Mouse (Mus musculus): Measurements from ENCODE around the gene Mep1a. TPM values are rescaled to one million over a fixed set of nuclear protein-coding genes. Genes with fewer than 3 reads are reported as not detected.

The Mep1a gene
- polyA plus RNA-seq, 2 experiments from 2014 or later, result not detected

DNA sequence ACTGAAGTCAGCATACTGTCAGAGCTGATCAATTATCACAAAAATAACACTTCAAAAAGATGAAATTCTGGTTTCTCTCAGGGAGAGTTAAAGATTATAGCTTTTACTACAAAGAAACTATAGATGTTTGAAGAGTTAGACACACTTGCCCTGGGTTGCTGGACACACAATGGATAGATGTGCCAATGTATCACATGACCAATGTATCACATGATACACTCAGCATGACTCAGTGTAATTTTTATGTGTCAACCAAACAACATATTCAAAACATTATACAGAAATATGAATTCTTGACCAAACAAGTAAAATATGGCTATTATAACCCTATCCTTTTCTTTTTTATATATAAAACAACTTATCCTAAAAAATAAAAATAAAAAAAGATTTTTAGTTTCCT is 25.0 kb downstream of the Mep1a start:
- no peak for ATAC-seq

GRCm38 (mm10) chr17:43474775-43475174 is 27.8 kb downstream of the Mep1a start:
- no peak for ATAC-seq

GRCm38 (mm10) chr17:43472558-43472957 is 30.1 kb downstream of the Mep1a start:
- no peak for ATAC-seq

DNA sequence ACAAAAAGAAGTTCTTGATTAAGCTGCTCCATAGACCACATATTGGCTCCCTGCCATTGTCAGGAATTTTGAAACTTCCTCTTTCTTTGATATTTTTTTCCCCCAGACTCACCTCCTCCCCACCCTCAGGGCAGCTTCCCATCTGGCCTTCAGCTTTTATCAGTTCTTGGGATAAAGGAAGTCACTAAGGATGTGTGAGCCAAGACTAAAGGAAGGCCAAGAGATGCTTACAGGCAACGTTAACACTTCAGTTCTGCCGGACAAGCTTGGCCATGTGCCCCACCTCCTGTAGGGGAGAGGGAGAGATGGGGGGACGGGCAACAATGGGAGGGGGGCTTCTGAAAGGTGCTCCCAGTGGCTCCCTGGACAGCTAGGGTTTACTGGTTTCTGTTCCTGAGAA is 32.6 kb downstream of the Mep1a start:
- ATAC-seq, result no peak

DNA sequence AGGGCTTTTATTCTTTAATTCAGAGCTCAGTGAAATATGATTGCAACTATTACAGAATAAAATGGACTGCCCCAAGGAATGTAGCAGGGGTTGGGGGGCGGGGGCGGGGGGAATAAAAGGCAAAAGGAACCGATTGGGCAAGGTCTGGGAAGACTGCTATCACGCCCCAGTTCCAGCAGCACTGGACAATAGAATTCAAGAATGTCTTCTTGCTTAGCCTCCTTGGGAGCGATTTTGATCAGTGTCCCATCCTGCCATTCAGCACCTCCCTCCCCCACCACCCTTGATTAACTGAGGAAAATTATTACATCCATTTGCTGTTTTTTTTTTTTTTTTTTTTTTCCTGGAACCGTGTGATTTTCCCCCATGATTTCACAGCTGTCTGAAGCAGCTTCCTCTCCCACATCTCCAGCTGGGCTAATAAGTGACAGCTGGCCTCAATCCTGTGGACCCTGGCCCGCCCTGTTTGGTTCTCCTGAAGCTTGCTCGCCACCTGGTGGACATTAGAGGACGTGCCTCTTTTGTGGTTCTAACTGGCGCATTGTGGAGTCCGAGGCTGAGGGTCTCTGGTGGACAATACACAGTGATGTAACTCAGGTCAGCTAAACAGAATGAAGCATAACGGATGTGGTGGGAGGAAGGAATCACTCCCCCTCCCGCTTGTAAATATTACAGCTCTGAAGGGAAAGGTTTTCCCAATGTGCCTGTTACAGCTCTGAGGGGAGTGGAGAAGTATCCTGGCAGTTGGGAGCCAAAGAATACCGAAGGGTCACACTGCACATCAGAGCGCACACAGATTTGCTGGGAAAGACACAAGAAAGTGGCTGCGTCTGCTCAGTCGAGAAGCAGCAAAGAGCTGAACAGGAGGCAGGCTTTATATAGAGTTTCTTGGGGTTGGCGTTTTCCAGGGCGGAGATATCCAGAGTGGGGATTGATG is 42.1 kb downstream of the Mep1a start:
- ATAC-seq, result no peak

- ATAC-seq, result no peak
These were observed 42.8 kb downstream of the Mep1a start for GRCm38 (mm10) chr17:43459737-43460230.

GRCm38 (mm10) chr17:43458598-43458997 is 44.0 kb downstream of the Mep1a start:
- ATAC-seq, result no peak

GRCm38 (mm10) chr17:43451216-43451615 is 51.4 kb downstream of the Mep1a start:
- ATAC-seq, result no peak

- ATAC-seq, result no peak
These were observed 68.1 kb downstream of the Mep1a start for GRCm38 (mm10) chr17:43434485-43434884.

DNA sequence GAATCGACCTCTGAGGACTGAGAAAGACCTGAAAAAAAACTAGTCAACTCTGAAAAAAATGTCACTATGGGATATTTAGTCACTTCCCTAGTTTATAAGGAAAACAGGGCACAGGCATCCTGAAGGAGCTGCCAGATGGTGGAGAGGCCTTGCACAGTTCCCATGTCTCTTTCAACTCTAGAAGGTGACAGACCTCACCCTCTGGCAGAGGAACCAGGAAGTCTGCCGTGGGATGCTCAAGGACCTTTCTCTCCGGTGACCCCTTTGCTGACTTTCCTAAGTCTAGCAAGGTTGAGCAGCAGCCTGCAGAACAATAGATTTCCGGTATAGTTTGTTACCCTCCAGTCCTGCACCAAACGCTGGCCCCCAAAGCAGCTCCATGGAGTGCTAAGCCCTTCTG is 70.9 kb downstream of the Mep1a start:
- ATAC-seq, result no peak

Other genes with a start within 250 kb of the Mep1a start
- not detected for gene Adgrf1, start 232.5 kb downstream of the Mep1a start, polyA plus RNA-seq (2017; shearing (Covaris generic))
- not detected for gene Adgrf5, start 142.4 kb downstream of the Mep1a start, polyA plus RNA-seq (2017; shearing (Covaris generic))
- gene Ankrd66, start 40.8 kb upstream of the Mep1a start, polyA plus RNA-seq (2017; shearing (Covaris generic)), result not detected
- 1 to 10 TPM in 1 of 2 experiments, under 1 TPM in 1; 0.30 to 1.5 TPM for gene Pla2g7, start 65.3 kb upstream of the Mep1a start, polyA plus RNA-seq (2017; shearing (Covaris generic))
- not detected for gene Tdrd6, start 127.5 kb upstream of the Mep1a start, polyA plus RNA-seq (2017; shearing (Covaris generic))
- 1 to 10 TPM; 4.3 to 4.5 TPM for gene Slc25a27, start 164.4 kb upstream of the Mep1a start, polyA plus RNA-seq (2017; shearing (Covaris generic))
- 1 to 10 TPM in 1 of 2 experiments, under 1 TPM in 1; 0.74 to 2.3 TPM for gene Cyp39a1, start 164.6 kb upstream of the Mep1a start, polyA plus RNA-seq (2017; shearing (Covaris generic))